Mouse (Mus musculus) thymus, postnatal 10 days (tissue): ENCODE data around the gene Vstm4.

Experiments
- DNase-seq, 2 experiments: peaks; one replicate each; pipeline ENCODE4 v3.0.0; 2021; ENCODE audit warnings: low spot score in 2 of 2

Vstm4 gene

GRCm38 (mm10) chr14:32856681-32857328 lies at the start of gene Vstm4:
Vstm4 (plus strand) TSS chr14:32856756.
- no peak for DNase-seq

- no peak for DNase-seq
These were observed 46.4 kb upstream of the Vstm4 start for GRCm38 (mm10) chr14:32810111-32810510.

- DNase-seq = no peak
These were observed 44.1 kb upstream of the Vstm4 start for GRCm38 (mm10) chr14:32812429-32812828.

GRCm38 (mm10) chr14:32814961-32815360 lies 41.6 kb upstream of the Vstm4 start:
- no peak for DNase-seq

- no peak for DNase-seq
These were observed 40.0 kb upstream of the Vstm4 start for GRCm38 (mm10) chr14:32816533-32816932.

- no peak for DNase-seq
These were observed 39.3 kb upstream of the Vstm4 start for GRCm38 (mm10) chr14:32817258-32817657.

GRCm38 (mm10) chr14:32819297-32819696 lies 37.3 kb upstream of the Vstm4 start:
- no peak for DNase-seq

- DNase-seq = no peak
These were observed 33.7 kb upstream of the Vstm4 start for GRCm38 (mm10) chr14:32822812-32823211.

DNA sequence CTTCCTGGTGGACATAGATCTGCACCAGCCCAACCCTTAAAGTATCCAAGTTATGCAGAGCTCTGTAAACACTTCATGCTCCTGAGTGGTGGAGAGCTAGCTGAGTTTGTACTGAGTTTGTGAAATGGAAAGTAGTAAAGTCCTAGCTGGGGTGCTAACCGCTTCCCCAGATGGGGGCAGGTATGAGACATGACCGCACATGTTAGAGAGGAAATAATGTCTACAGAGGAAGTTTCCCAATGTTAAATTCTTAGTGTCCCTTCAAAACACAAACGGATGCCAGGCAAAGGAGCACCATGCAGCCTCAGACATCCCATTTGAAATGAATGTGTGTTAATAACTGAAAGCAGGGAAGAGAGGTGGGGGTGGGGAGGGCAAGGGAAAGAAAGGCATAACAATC lies 32.7 kb upstream of the Vstm4 start:
- no peak for DNase-seq

DNA sequence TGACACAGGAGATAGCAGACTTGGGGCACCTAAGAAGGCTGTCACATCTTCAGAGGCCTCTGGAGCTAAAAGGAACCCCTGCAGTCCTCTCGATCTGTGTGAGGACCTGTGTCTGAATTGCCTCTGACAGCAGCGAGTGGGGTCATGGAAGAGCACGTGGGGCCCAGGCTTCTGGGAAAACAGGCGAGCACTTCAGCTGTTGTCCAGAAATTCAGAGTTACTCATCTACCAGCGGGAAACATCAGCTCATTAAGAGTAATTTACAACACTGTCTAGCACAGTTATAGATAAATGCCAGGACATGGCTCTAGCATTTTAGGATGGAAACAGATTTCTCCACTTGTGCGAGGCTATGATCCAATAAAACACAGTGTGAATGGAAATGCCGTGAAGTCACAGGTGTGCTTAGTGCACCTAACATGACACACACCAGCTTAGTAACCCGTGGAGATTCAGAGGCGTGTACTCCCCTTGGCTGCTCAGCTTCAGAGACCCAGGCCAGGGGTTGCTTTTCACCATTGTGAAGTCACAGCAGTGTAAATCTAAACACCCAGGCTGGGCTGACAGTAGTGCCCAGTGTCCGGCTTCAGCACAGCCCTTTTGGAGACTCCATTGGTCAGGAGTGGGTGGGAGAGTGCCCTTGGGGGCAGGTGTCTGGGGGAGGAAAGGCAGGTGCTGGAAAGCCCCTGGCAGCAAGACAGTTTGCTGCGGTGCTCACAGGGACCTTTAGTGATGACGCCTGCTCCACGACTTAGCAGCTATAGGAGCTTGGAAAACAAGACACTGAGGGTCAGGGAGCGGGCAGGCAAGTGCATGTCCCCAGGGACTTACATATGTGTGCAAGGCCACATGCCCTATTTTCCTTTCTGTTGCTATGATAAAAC lies 32.0 kb upstream of the Vstm4 start:
- DNase-seq = no peak

DNA sequence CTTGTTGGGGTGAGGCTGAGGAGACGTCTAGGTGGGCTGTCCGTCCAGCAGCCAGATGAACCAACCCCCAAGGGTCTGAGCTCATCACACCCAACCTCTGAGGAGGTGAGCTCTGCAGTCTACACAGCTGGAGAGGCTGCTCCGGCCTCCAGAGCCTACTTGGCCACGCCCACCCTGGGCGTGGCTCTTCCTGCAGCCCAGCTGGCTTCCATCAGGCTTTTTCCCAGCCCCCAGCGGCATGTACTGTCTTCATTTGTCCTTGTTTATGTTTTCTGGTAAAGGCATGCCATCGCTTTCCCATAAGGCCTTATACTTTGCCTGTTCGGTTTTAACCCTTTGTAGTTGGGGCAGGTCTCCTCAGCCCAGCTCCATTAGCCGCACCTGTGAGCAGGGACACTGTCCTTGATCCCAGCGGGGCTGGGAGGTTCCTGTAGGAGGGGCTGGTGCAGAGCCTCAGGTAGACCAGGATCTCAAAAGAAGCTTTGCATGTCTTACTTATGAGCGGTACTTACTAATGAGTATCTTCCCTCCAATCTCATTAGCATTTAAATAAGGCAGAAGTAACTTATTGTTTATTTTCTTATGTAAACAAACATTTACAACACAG lies 31.0 kb upstream of the Vstm4 start:
- DNase-seq = no peak

DNA sequence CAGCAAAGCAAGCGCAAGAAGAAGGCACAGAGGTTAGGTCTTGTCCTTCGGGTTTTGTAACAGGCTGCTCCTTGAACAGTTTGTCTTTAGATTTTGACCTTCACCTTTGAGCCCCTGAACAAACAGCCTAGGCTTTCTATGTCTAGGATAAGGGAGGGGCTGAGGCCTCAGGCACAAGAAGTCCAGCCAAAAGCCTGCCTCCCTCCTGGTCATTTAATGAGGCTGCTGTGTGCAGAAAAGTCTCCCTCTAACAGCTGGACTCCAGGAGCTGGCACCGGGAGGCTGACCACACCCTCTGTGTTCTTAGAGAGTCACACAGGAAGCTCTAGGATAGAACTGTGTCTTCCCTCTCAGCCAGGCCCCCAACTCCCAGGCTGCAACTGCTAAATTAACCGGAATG lies 29.4 kb upstream of the Vstm4 start:
- no peak for DNase-seq

GRCm38 (mm10) chr14:32827994-32828650 lies 28.4 kb upstream of the Vstm4 start:
- no peak for DNase-seq

GRCm38 (mm10) chr14:32833847-32834246 lies 22.7 kb upstream of the Vstm4 start, which contains the start of gene Fam170b:
Fam170b (plus strand) TSS chr14:32833962.
- DNase-seq = no peak

GRCm38 (mm10) chr14:32835181-32835580 lies 21.4 kb upstream of the Vstm4 start:
- no peak for DNase-seq

- DNase-seq = no peak
These were observed 21.0 kb upstream of the Vstm4 start for GRCm38 (mm10) chr14:32835596-32835995.

- no peak for DNase-seq
These were observed 20.4 kb upstream of the Vstm4 start for GRCm38 (mm10) chr14:32836191-32836590.

GRCm38 (mm10) chr14:32842052-32842451 lies 14.5 kb upstream of the Vstm4 start:
- no peak for DNase-seq

DNA sequence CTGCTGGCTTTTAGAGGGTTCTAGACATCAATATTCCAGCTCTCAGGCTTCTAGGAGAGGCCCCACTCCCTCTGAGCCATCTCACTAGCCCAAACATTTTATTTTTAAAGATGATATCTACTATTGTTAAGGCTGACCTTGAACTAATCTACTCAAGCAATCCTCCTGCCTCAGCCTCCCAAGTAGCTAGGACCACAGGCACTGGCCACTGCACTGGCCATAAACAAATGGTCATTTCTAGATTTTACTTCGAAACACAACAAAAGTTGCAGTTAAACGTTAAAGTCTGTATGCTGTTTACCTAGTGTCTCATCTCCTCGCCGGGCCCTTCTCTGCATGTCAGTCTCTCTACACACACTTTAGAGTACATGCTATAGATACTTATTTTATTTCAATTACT lies 2.5 kb upstream of the Vstm4 start:
- no peak for DNase-seq

- no peak for DNase-seq
These were observed 310 bp upstream of the Vstm4 start for GRCm38 (mm10) chr14:32856246-32856645.

- no peak for DNase-seq
These were observed 1.8 kb downstream of the Vstm4 start for GRCm38 (mm10) chr14:32858361-32858760.

DNA sequence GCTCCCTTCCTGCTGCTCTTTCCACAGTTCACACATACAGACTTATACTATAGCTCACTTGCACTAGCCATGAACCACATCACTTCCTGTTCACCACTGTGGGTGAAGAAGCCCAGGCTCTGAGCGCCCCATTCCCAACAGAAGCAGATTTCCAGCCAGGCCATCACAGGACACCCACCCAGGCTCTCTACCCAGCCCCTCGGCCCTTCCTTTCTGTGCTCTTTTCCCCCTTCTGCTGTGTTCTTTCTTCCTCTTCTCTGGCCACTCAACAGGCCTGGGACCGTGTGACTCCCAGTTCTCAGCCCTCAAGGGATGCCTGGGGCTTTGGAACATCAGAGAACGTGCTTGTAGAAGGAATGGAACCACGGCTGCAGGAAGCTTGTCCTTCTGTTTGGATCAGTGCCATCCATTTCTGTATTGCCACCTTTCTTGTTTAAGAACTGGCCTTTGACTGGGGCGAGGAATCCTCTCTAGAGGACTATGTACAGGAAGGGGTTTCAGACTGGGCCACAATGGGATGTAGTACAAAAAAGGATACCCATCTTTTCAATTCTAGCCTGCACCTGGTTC lies 2.5 kb downstream of the Vstm4 start:
- no peak for DNase-seq
